Mouse (Mus musculus) spleen, postnatal 10 days (tissue): ENCODE data around the gene Ift27.

Experiments used
- DNase-seq, 2 experiments: peaks; one replicate each; pipeline ENCODE4 v3.0.0; 2021 to 2022; ENCODE audit warnings: low spot score in 2 of 2

Ift27 gene

DNA sequence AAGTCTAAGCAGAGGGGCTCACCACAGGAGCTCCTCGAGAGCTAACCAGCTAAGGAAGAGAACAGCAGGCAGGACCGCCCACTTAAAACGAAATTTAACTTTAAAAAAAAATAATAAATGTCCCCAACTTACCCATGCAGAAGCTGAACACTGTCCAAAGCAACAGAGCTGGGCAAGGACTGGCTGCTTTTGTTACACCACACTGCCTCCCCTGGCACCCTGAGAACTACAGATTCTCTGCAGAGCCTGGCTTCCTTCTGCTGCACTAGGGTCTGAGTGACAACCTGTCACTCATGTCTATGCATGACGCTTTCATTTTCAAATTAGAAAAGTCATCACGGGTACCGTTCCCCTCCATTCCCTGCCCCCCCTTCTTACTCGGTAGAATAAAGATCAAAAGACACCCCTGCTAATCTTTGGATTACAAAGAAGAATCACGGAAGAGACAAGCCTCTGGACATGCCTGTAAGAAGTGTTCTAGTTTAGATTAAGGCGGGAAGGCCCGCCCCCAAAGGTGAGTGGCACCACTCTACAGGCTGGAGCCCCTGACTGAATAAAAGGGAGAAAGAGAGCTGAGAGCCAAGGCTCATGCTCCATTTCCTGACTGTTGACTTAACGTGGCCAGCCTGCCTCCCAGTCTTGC is 1.5 kb downstream of the Ift27 start:
- DNase-seq = peak in 1 of 2 experiments; percentile 60

- DNase-seq = peak in 1 of 2 experiments; percentile 70
Measured at GRCm38 (mm10) chr15:78171651-78172050, 2.3 kb downstream of the Ift27 start.

GRCm38 (mm10) chr15:78170708-78171107 is 3.2 kb downstream of the Ift27 start:
- peak; percentile 27 to 75 for DNase-seq

- DNase-seq = no peak
Measured at GRCm38 (mm10) chr15:78169566-78169965, 4.3 kb downstream of the Ift27 start.

DNA sequence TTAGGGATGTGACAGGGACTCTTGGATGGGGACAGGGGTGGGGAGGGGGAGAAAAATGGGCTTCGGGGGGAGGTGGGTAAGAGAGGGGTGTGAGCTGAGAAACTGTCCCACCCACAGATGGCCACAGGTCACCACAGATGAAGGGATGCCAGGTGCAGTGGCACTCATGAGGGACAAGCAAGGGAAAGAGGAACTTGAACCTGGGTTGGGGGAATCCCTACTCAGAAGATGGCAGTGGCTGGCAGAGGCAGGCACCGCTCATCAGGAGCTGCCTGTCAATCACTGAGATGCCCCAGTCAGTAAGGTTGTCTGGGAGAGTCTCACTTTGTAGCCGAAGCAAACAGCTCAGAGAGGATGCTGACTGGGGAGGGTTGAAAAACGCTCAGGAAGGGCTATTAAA is 8.6 kb downstream of the Ift27 start:
- DNase-seq = peak in 1 of 2 experiments; percentile 54

DNA sequence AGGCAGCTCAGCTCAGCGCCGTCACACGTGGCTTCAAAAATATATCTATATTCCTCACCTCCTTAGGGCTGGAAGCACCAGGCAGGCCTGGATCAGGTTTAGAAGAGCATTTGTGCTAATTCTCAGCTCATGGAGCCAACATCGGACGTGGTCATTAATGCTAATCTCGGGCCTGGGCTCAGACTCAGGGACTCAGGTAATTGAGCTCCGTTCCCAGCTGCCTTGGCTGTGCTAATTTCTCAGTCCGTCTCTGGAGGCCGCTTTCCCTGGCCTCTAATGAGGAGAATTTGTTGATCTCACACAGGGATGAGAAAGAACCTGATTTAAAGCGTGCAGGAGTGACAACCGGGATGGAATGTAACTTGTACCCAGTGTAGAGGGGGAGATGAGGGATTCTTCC is 9.4 kb downstream of the Ift27 start:
- no peak for DNase-seq

GRCm38 (mm10) chr15:78161946-78162345 is 12.0 kb downstream of the Ift27 start:
- DNase-seq = no peak

DNA sequence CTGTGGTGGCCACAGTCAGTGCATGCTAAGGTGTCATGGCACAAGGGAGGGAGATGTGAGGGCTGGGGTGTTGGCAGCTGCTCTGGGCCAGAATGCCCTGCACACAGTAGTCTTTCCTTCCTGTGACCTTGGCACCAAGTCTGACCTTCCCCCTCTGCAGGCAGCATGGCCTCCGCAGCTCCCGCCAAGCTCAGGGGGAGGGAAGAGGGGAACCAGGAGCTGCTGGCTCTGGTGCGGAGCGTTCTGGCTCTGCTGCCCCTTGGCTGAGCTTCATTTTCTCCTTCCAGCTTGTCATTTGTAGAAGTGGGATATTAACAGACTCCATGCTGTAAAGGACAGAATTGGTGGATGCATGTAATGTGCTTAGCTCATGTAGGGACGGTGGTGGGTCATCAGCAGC is 15.6 kb downstream of the Ift27 start:
- no peak for DNase-seq

- DNase-seq = no peak
Measured at GRCm38 (mm10) chr15:78157824-78158223, 16.1 kb downstream of the Ift27 start.

- DNase-seq = no peak
Measured at GRCm38 (mm10) chr15:78157330-78157729, 16.6 kb downstream of the Ift27 start.

DNA sequence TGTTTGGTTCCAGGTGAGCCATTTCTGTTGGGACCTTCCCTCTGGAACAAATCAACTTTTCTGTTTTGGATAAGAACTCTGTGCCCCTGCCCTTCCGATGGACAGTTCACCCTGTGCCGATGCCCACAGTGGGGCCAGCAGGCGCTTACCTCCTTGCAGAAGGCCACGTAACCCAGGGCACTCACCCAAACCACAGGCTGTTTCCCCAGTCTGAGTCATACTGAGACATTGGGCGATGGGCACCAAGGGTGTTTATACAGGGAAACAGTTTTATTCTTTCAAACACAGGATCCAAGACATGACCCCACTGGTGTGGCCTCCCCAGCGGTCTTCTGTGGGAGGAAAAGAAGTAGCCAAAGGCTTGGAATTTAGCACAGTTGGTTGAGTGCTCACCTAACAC is 18.5 kb downstream of the Ift27 start:
- no peak for DNase-seq

DNA sequence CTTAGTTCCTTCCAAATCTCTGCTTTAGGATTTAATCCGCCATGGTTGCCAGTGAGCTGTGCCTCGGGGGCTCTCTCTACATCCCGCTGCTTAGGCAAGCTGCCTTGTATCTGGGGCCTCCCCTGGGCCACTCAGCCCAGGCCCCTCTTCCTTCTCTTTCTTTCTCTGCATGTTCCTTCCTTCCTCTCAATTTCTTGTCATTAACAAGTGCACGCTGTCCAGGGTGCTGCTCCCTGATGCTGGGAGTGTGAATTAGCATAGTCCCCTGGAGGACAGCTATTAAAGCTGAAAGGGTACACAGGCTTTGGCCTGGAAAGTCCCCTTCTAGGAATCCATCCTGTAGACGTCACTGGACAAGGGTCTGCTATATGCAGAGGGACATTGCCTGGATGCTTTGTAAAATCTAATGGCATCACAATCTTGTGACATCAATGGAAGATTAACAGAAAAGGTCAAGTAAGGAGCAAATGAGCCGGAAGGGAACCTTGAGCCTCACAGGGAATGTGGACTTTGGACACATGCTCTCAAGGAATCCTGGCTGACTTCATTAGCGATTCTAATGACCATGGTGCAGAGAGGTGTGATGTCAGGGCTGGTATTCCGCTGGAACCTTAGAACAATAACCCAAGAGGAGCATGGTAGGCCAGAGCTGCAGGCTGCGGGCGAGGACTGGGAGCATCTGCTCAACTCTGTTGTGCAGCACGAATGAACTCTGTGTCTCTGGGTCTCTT is 20.7 kb downstream of the Ift27 start:
- DNase-seq = no peak

- no peak for DNase-seq
Measured at GRCm38 (mm10) chr15:78148565-78148964, 25.3 kb downstream of the Ift27 start.

DNA sequence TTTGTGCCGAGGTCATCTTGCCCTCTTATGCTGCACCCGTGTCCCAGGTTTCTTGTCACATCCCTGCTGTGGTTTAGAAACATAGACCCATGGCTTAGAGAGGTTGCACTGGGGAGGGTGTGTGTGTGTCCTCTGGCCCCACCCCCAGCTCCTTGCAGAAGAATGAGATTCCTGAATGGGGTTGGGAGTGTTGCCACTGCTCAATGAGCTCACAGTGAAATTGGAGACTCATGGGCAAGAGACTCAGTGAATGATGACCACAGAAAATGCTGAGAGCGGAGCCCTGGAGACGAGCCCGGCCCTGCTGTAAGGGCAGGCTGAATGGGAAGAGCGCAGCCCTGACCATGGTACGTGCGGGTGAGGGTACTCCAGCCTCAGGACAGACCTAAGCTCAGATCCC is 33.7 kb downstream of the Ift27 start:
- DNase-seq = no peak

DNA sequence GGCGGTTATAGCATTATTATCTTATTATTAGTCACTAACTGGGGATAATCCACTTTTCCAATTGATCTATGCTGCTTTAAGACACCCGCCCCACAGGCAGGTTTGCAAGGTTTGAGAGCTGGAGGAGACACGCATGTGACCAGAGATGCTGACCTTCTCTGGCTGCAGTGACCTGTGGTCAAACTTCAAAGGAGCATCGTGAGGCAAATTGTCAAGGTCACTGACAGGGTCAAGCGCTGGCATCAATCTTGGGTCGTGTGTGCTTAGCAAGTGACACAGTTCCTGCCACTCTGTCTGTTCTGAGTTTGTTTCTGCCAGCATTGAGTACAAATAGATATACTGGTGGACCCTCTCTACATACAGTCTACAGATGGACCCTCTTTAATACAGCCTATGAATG is 39.3 kb downstream of the Ift27 start:
- DNase-seq = no peak

GRCm38 (mm10) chr15:78133389-78133788 is 40.5 kb downstream of the Ift27 start:
- no peak for DNase-seq

GRCm38 (mm10) chr15:78119704-78120103 is 54.2 kb downstream of the Ift27 start, which contains the start of gene Cacng2:
Cacng2 (minus strand) TSS chr15:78120028.
- peak; percentile 67 to 94 for DNase-seq

DNA sequence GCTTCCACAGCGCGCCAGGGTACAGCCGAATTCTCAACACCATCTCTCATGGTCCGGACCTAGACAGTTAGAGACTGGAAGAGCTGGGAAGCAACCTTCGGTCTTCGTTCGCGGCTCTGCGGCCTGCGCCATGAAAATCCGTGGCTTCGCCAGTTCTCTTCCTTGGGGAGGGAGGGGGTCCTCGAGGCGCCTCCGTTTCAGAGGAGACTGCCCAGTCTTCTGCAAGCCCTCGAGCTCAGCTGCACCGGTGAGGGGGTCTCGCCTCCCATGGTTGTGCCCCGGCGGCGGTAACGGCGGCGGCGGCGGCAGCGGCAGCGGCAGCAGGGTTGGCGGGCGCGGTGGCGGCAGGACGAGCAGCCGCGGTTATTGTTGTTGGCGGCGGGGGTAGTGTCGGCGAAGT is 54.7 kb downstream of the Ift27 start:
- no peak for DNase-seq

GRCm38 (mm10) chr15:78118275-78118995 is 55.5 kb downstream of the Ift27 start:
- DNase-seq = no peak

DNA sequence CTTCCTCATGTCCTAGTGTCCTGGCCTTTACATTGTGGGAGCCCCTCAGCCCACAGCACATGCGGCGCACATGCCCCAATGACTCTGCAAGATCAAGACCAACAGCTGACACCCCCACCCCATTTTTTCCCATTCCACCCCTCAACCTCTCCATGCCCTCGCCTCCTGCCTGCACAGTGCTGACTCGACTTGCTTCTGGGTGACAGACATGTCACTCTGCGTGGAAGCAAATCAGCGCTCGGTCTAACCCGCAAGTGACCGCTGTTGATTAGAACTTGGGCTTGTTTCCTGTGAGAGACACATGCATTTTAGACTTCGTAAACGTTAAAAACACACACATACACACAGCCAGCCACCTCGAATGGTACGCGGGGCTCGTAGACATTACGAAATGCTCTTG is 56.2 kb downstream of the Ift27 start:
- no peak for DNase-seq

DNA sequence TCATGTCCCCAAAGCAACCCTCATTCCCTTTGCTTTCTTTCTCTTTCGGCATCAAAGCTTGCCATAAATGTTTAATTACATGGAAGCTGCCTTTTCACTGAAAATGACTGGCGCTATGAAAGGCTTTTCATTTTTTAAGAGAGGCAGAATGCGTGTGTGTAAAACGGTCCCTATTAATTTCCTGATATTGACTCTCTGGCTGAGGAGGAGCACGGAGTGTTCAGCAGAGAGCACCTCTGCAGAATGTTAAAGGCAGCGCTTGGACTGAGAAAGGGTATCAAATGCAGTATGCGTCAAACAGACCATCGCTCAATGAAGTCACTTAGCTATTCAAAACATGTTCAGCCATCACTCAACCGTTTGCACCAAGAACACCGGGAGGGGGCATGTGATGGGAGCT is 57.0 kb downstream of the Ift27 start:
- DNase-seq = no peak

DNA sequence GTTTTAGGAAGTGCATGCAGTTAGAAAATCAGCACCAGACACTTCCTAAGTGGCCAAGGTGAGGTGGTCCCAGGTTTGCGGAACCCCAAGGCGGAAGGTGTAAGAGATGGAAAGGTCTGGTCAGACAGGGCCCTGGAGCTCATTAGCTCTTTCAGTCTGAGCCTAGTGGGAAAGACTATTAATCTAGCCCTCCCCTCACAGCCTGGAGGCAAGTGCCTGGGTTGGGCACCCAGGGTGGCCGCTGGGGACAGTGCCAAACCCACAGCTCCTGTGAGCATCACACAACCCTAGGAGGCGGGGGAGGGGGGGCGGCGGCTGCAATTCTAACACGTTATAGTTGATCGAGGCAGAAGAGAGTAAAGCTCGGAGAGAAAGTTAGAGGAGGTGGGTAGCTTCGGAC is 57.7 kb downstream of the Ift27 start:
- no peak for DNase-seq
